ENCODE assay signal across 25 mouse cellular contexts in genomic region chr1:133945106-133945505, GRCm38 (mm10). TPM values are rescaled to one million over a fixed set of nuclear protein-coding genes. Genes with fewer than 3 reads are reported as not detected.
"Had no signal": no experiment of that assay in that cellular context is flagged by ENCODE, and none has a peak within 500 bp of the region (broad histone marks: within the 10 kb centered on the region; RNA-seq: fewer than 3 reads in every experiment).

No protein-coding gene starts in this region.

- H3K4me3 ChIP-seq: kidney, embryonic 15.5 days; limb, embryonic 12.5 days; limb, embryonic 15.5 days; lung, embryonic 15.5 days; megakaryocyte, embryonic 14.5 days; midbrain, embryonic 10.5 days; midbrain, embryonic 13.5 days; myocyte; neural tube, embryonic 13.5 days had no signal

- H3K27ac ChIP-seq: kidney, embryonic 15.5 days; limb, embryonic 12.5 days; limb, embryonic 15.5 days; liver, embryonic 14.5 days; lung, embryonic 15.5 days; midbrain, embryonic 10.5 days; midbrain, embryonic 13.5 days; neural tube, embryonic 13.5 days had no signal

- H3K36me3 ChIP-seq: kidney, embryonic 15.5 days; limb, embryonic 12.5 days; limb, embryonic 15.5 days; lung, embryonic 15.5 days; midbrain, embryonic 10.5 days; midbrain, embryonic 13.5 days; neural tube, embryonic 13.5 days had no signal

- H3K4me2 ChIP-seq: kidney, embryonic 15.5 days; limb, embryonic 12.5 days; limb, embryonic 15.5 days; lung, embryonic 15.5 days; midbrain, embryonic 13.5 days; neural tube, embryonic 13.5 days had no signal

- DNase-seq: kidney, adult 8-10 months; kidney, postnatal 10 days; kidney, postnatal 4 days; left cerebral cortex, postnatal 4 days; lung, adult 18-20 months; lung, postnatal 10 days; lung, postnatal 36 days; retina, postnatal 1 day; right cerebral cortex, postnatal 25 days; spleen, adult 18-20 months; thymus, adult 18-20 months; thymus, postnatal 36 days had no signal

- H3K4me1 ChIP-seq: midbrain, embryonic 10.5 days; midbrain, embryonic 13.5 days; neural tube, embryonic 13.5 days had no signal

- H3K9ac ChIP-seq: kidney, embryonic 15.5 days; limb, embryonic 12.5 days; limb, embryonic 15.5 days; liver, embryonic 14.5 days; lung, embryonic 15.5 days; midbrain, embryonic 13.5 days; neural tube, embryonic 13.5 days had no signal

- H3K27me3 ChIP-seq: kidney, embryonic 15.5 days; limb, embryonic 15.5 days; lung, embryonic 15.5 days; midbrain, embryonic 13.5 days; neural tube, embryonic 13.5 days had no signal

- ATAC-seq: midbrain, embryonic 13.5 days; midbrain, embryonic 16.5 days had no signal

- H3K9me3 ChIP-seq: lung, embryonic 15.5 days; midbrain, embryonic 13.5 days; neural tube, embryonic 13.5 days had no signal

RNA-seq across cellular contexts. Expression of gene Prelp, which starts 23.9 kb away (rescaled TPM):
- total RNA-seq: monocyte, adult 5-6 weeks; neutrophil, adult 5-6 weeks had no signal

RNA-seq across cellular contexts. Expression of gene Optc, which starts 37.3 kb away (rescaled TPM):
- total RNA-seq: monocyte, adult 5-6 weeks; neutrophil, adult 5-6 weeks had no signal
